Mouse (Mus musculus) limb, embryonic 10.5 days (tissue): Measurements from ENCODE around the gene C130026I21Rik. TPM values are rescaled to one million over a fixed set of nuclear protein-coding genes. Genes with fewer than 3 reads are reported as not detected.
"Not testable (repeated sequence)": the region's sequence is repeated elsewhere in the genome, so short reads cannot be mapped to it uniquely, and the experiment has no call there.

Experiments used
- DNase-seq: peaks from one replicate; pipeline ENCODE4 v3.0.0-alpha.2; 2017; ENCODE audit warnings: low spot score
- H3K27ac ChIP-seq: fragments of 300-500 bp; sonication (generic); 2 replicates; pipeline ENCODE4 v1.5.1; 2016; ENCODE audit warnings: mild to moderate bottlenecking
- H3K27me3 ChIP-seq: fragments of 300-500 bp; sonication (generic); 2 replicates; pipeline ENCODE4 v1.6.1; 2016; ENCODE audit warnings: low read depth, mild to moderate bottlenecking; ENCODE audit not compliant: poor library complexity, severe bottlenecking
- H3K36me3 ChIP-seq: fragments of 300-500 bp; sonication (generic); 2 replicates; pipeline ENCODE4 v1.6.1; 2016; ENCODE audit warnings: mild to moderate bottlenecking, moderate library complexity
- H3K4me1 ChIP-seq: fragments of 300-500 bp; sonication (generic); 2 replicates; pipeline ENCODE4 v1.6.1; 2016
- H3K4me3 ChIP-seq: fragments of 300-500 bp; sonication (generic); 2 replicates; pipeline ENCODE4 v1.5.1; 2016; ENCODE audit warnings: mild to moderate bottlenecking, moderate library complexity
- H3K9me3 ChIP-seq: fragments of 300-500 bp; sonication (generic); replicated peaks from 2 replicates; pipeline ENCODE4 v1.6.1; 2016; ENCODE audit warnings: mild to moderate bottlenecking
- WGBS: fragments of 180-500 bp; shearing (Covaris S2); methylation state at CpG from one replicate; pipeline ENCODE4 v1.1.7; 2016; 5-methylcytosine and 5-hydroxymethylcytosine counted together
- polyA plus RNA-seq: library from polyadenylated mRNA; unstranded; fragments of >200 nt; fragmentation: Nextera tagmentation; extraction: Ambion mirVana; gene quantifications from 2 replicates; pipeline ENCODE4 v1.2.1, GENCODE M21; 2016

The C130026I21Rik gene
- polyA plus RNA-seq, 1 experiment from 2014 or later = not detected

DNA sequence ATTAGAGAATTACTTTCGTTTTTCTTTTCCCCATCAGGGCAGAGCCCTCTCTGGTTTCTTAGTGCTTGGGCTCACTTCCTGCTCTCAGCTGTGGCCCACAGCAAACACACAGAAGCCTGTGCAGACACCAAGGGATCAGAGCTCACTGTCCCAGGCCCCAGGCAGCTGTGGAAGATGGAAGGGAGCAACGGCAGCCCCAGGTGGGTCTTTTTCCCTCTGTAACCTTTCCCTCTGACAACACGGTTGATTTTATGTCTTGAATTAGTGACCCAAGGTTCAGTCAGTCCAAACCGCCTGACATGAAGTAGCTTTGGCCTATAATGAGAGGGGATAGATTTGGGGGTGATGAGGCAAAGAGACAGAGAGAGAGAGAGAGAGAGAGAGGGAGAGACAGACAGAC, 70.8 kb downstream of the C130026I21Rik start:
- DNase-seq, H3K4me1 ChIP-seq, H3K27me3 ChIP-seq, H3K9me3 ChIP-seq, H3K27ac ChIP-seq, H3K4me3 ChIP-seq, H3K36me3 ChIP-seq: not testable (repeated sequence)
- WGBS = 85% methylated on average over 3 of the region's 4 CpGs

DNA sequence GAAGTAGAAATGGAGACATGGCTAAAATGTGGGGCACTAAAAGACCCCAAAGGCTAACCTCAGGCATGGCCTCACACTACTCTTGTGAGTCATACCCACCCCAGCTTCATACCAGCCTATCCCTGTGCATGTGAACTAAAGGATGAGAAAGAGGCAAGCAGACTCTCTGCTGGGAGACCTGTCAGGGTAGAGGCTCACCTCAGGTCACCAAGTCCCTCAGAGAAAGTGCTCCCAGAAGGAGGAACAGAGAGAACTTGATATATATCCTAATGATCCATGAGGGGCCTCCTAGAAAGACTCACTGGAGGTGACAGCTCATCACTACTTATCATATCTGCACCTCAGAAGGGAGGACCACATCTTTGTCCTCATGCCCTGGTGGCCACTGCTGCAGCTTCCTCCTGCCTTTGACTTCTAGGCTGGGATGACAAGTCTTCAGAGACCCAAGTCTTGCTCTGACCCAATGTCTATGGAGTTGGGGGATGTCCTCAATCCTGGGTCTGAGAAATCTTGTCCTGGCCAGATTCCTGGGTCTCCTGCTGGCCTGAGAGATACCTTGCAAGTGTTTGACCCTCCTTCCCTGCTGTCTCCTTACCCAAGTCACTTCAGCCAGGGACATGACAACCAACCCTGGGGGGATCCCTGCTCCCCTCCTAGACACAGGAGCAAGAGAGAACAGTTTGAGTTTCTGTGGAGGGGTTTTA, 71.6 kb downstream of the C130026I21Rik start:
- H3K4me1 ChIP-seq, H3K27ac ChIP-seq, H3K27me3 ChIP-seq, H3K36me3 ChIP-seq, DNase-seq, H3K9me3 ChIP-seq, H3K4me3 ChIP-seq: not testable (repeated sequence)

DNA sequence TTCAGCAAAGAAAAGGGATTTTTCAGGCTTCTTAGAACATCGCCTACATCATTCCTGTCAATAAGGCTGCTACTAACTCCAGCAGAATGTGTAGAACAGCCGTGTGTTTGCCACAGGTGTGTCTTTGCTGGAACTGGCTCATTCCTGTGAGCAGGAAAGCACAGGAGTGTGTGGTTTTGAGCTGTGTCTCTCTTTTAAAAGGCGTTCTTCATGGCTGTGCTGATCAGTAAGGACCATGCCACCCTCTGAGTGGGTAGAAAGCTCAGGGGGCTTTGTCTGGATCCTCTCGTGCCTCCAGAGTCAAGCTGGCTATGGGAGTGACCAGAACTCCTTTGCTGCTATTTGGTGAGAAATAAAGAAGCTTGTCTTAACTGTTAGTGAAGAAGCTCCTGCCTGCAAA, 73.6 kb downstream of the C130026I21Rik start:
- WGBS = 73% methylated on average over 4 of the region's 4 CpGs

DNA sequence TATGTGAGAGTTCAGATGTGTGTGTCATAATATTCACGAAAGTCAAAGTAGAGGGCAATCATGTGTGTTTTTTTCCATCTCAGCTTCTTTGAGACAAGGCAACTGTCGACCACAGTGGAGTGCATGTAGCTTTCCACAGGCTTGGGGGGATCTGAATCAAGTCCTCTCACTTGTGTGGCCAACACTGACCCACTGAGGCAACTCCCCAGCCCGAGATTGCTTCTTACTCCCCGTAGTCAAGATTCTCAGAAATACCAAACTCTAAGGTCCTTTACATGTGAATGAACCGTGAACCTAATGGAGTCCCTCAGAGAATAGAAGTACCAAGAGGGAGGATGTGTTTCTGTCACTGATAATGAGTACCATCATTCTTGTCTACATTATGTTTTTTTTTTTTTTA, 76.6 kb downstream of the C130026I21Rik start:
- H3K4me3 ChIP-seq, H3K9me3 ChIP-seq, H3K27ac ChIP-seq, H3K36me3 ChIP-seq, H3K4me1 ChIP-seq, H3K27me3 ChIP-seq, DNase-seq: not testable (repeated sequence)
- 80% methylated on average over 5 of the region's 5 CpGs for WGBS

More for the DNA sequence above, 73.6 kb downstream of the C130026I21Rik start:
- H3K27ac ChIP-seq, DNase-seq, H3K36me3 ChIP-seq, H3K4me3 ChIP-seq, H3K4me1 ChIP-seq, H3K27me3 ChIP-seq, H3K9me3 ChIP-seq: not testable (repeated sequence)

DNA sequence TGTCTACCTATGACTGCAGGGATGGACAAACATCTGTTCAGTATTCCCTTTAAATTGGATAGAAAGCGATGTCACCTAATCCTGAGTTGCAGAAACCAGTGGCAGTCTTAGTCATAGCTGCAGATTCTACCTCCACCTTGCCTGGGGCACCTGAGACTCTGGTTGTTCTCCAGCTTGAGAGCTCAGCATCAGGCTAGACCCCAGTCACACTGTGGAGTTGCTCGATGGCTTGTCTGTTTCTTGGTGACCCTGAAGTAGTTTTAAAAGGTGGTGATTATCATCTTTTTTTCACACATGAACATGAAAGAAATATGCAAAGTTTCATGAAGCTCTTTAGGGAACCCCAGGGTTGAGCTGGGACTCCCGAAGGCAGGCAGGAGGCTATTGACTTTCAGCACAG, 88.4 kb downstream of the C130026I21Rik start:
- not testable (repeated sequence) for H3K4me3 ChIP-seq, H3K9me3 ChIP-seq, H3K36me3 ChIP-seq, DNase-seq, H3K27ac ChIP-seq, H3K4me1 ChIP-seq, H3K27me3 ChIP-seq
- 99% methylated on average over 2 of the region's 3 CpGs for WGBS

DNA sequence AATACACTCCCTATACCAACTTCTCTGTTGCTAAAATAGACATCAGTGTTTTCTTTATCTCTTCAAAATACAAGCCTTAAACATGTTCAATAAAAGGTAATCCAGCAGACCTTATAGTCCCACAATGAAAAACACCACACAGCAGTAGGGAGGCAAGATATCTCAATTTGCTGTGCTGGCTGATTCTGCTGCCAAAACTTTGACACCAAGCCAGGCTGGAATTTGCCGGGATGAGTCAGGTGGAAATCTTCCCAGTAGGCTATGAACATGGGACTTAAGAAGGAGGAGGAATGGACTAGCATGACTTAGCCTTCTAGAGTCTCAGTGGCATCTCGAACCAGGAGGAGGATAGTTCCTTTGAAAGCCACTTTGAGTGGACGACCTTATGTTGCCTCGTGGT, 91.4 kb downstream of the C130026I21Rik start:
- 96% methylated on average over 4 of the region's 4 CpGs for WGBS
- not testable (repeated sequence) for H3K36me3 ChIP-seq, DNase-seq, H3K27ac ChIP-seq, H3K4me3 ChIP-seq, H3K27me3 ChIP-seq, H3K9me3 ChIP-seq, H3K4me1 ChIP-seq

DNA sequence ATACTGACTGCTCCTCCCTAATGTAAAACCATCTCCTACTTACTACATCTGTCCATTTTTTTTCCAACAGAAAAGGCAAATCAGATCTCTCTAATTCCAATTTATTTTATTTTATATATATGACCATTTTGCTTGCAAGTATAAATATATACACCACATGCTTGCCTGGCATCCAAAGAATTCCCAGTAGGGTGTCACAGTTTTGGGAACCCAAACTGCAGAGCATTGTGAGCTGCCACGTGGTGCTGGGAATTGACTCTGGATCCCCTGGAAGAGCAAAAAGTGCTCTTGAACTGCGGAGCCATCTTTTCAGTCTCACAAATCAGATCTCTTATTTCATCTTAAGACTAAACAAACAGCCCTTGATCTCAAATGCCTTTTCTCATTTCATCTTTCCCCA, 107.5 kb downstream of the C130026I21Rik start:
- H3K9me3 ChIP-seq, DNase-seq, H3K36me3 ChIP-seq, H3K27ac ChIP-seq, H3K27me3 ChIP-seq, H3K4me3 ChIP-seq, H3K4me1 ChIP-seq: not testable (repeated sequence)
- WGBS = 70% methylated on average over 2 of the region's 2 CpGs

DNA sequence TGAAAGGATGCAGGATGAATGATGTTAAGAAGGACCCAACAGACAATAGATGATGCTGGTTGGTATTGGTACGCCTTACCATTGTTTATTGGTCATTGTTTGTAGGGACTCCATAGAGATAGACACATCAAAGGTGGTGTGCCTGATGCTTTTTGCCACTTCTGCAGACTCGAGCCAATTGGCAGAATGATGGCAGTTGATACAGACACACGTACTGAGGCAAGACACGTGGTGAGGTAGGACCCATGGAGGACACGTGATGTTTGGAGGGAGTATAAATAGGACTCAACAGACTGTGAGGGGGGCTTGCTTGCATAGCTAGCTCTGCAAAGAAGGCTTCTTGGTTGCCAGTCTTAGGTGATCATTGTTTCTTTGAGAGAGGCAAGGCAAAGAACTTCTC, 115.2 kb downstream of the C130026I21Rik start:
- 86% methylated on average over 4 of the region's 5 CpGs for WGBS
- H3K4me3 ChIP-seq, H3K27me3 ChIP-seq, H3K9me3 ChIP-seq, H3K36me3 ChIP-seq, H3K27ac ChIP-seq, H3K4me1 ChIP-seq, DNase-seq: not testable (repeated sequence)

DNA sequence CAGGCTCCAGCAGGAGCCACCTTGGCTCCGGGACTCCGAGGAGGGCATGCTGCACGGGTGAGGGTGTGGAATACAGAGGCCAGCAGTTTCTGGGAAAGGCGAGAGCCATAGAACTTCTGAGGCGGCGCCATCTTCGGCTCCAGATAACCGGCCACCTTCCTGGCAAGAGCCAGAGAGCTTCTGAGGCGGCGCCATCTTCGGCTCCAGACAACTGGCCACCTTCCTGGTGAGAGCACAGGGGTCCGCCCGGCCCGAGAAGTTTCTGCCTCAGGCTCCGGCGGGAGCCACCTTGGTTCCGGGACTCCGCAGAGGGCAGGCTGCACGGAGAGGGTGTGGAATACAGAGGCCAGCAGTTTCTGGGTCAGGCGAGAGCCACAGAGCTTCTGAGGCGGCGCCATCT, 136.7 kb downstream of the C130026I21Rik start:
- not testable (repeated sequence) for H3K27ac ChIP-seq, H3K4me3 ChIP-seq, H3K4me1 ChIP-seq, H3K36me3 ChIP-seq, H3K9me3 ChIP-seq, H3K27me3 ChIP-seq, DNase-seq
- 91% methylated on average over 22 of the region's 22 CpGs for WGBS

DNA sequence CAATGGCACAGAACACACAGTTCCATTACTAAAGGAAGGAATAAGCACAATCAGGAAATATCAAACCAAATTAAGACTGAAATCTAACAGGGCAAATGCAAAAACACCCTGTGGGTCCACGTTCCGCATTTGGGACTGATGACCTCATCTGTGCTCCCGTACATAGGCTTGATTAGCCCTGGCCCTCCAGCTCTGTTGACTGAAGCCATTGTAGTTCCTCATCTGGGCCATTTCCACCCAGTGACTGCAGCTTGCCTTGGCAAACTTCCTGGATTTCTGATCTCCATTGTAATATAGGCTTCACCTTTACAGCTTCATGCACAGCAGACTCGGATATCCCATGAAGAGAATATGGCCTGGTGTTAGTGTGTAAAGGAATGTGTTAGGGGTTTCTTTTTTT, 148.5 kb downstream of the C130026I21Rik start:
- not testable (repeated sequence) for H3K27ac ChIP-seq, H3K36me3 ChIP-seq, H3K9me3 ChIP-seq, H3K4me3 ChIP-seq, DNase-seq, H3K4me1 ChIP-seq, H3K27me3 ChIP-seq
- WGBS = 91% methylated on average over 4 of the region's 4 CpGs

DNA sequence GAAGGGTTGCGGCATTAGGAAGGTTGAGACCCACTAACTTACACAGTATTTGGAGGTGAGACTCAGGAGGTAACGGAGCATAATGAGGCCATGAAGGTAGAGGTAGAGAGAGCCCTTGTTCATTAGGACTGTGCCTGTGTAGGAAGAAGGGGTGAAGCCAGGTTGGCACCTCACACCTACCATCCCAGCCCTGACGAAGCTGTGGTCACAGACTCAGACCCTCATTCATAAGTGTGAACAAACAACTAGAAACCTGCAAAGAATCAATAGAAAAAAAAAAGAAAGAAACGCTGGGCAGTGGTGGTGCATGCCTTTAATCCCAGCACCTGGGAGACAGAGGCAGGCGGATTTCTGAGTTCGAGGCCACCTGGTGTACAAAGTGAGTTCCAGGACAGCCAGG, 152.0 kb downstream of the C130026I21Rik start:
- 80% methylated on average over 6 of the region's 6 CpGs for whole genome bisulfite sequencing
- not testable (repeated sequence) for H3K27ac ChIP-seq, H3K4me3 ChIP-seq, H3K9me3 ChIP-seq, H3K4me1 ChIP-seq, H3K27me3 ChIP-seq, H3K36me3 ChIP-seq, DNase-seq

DNA sequence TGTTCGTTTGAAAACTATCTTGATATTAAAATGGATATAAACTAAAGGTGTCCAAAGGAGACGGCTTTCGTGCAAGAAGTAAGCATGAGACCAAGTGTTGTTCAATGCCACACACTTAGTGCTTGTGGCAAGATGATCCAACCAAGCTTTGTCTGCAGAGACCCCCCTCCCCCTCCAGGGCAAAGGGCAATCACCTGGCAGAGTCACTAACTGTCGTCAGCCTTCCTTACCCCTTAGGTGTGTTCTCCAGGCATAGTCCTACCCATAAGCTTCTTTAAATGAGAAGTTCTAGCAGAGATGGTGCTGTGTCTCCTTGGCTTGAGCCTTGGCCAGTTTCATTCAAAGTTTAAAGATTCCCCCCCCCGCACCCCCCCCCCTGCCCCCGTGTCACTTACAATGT, 152.8 kb downstream of the C130026I21Rik start:
- not testable (repeated sequence) for H3K36me3 ChIP-seq, DNase-seq, H3K27ac ChIP-seq, H3K9me3 ChIP-seq, H3K4me3 ChIP-seq, H3K27me3 ChIP-seq, H3K4me1 ChIP-seq
- 73% methylated on average over 4 of the region's 6 CpGs for WGBS

DNA sequence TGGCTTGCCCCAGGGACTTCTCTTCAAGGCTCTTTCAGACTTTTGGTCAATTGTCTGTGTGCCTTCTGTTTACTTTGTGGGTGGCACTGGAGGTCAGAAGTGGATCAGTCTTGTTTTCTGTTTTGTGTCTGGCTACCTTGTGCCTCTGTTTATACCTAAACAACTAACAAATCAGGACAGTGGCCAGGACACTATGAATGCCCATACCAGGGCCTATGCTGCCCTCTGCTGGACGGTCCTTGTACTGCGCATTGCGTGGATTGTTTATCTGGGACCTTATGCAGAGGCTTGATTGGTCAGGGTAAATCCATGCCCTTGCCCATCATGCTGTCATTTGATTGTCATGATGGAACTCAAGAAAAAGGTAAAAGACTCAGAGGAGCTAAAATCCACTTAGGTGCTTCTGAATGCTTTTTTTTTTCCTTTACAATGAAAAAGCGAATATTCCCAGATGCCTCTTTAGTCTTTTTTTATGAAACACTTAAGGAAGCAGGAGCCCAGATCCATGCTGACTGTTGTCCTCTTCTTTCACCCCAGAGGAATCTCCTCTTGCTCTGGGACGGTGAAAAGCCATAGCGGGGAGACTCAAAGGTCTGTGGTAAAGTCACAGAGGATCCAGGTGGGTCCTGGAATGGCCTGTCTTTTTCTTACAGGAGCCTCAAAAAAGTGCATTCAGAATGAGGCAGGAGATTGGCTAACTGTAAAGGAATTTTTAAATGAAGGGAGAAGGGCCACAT, 155.5 kb downstream of the C130026I21Rik start:
- not testable (repeated sequence) for H3K27ac ChIP-seq, H3K9me3 ChIP-seq, H3K4me1 ChIP-seq, H3K4me3 ChIP-seq, H3K27me3 ChIP-seq, DNase-seq, H3K36me3 ChIP-seq
- 55% methylated on average over 6 of the region's 6 CpGs for WGBS

DNA sequence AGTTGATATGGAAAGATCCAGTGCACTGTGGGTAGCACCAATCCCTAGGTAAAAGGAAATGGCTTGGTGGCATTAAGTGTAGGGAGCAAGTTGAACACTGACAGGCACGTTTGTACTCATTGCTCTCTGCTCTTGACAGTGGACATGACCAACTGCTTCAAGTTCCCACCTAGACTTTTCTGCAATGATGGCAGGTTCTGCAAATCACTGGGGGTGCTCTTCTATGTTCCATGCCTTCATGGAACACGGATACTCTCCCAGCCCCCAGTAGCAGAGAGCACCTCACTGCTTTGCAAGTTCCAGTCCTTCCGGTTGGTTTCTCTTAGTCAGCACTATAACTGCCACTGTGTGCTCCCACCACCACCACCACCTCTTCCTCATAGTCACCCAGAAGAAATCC, 156.3 kb downstream of the C130026I21Rik start:
- not testable (repeated sequence) for H3K36me3 ChIP-seq, H3K27me3 ChIP-seq, H3K4me3 ChIP-seq, H3K27ac ChIP-seq, H3K9me3 ChIP-seq, H3K4me1 ChIP-seq
- peak; percentile 18 for DNase-seq
- WGBS = 86% methylated on average over 3 of the region's 3 CpGs
